Mouse (Mus musculus) bone marrow, adult 2 months (tissue): Measurements from ENCODE around the gene C1qbp.

Source experiments
- CTCF ChIP-seq: fragments of 200-500 bp; IDR thresholded peaks from 2 replicates; pipeline ENCODE4 v1.5.1; 2011; ENCODE audit warnings: low read length, control low read depth; ENCODE audit not compliant: control insufficient read depth, insufficient read depth
- POLR2A ChIP-seq: fragments of 200-500 bp; IDR thresholded peaks from 2 replicates; pipeline ENCODE4 v1.6.1; 2011; ENCODE audit warnings: low read depth, mild to moderate bottlenecking, control low read depth, low read length, borderline replicate concordance; ENCODE audit not compliant: control insufficient read depth

GRCm38 (mm10) chr11:70975193-70975592 is 7.6 kb downstream of the C1qbp start:
- TF ChIP-seq CTCF (no peak), POLR2A (no peak)
